Mouse (Mus musculus) neutrophil, adult 65 days (primary cell): ENCODE measurements around the gene Cyp2b23. TPM values are rescaled to one million over a fixed set of nuclear protein-coding genes. Genes with fewer than 3 reads are reported as not detected.

Experiments used
- total RNA-seq: library from RNA; stranded (reverse); gene quantifications from 2 replicates; pipeline ENCODE4 v1.2.4, GENCODE M21; 2023

Gene Cyp2b23
- not detected in 2 replicates for total RNA-seq

GRCm38 (mm10) chr7:26686337-26686736, at the start of gene Cyp2b23:
TSS of gene Cyp2b23 (minus strand) at chr7:26686437.

GRCm38 (mm10) chr7:26618364-26618763, 67.9 kb downstream of the Cyp2b23 start, which contains the start of gene Vmn1r185:
TSS of gene Vmn1r185 (minus strand) at chr7:26618464.

Other genes starting within 250 kb of the Cyp2b23 start
- not detected in 2 replicates for gene Nlrp9a, start 151.4 kb downstream of the Cyp2b23 start, total RNA-seq
- not detected in 2 replicates for gene Vmn1r185, start 68.0 kb downstream of the Cyp2b23 start, total RNA-seq
- gene Cyp2b19, start 70.7 kb upstream of the Cyp2b23 start, total RNA-seq = not detected in 2 replicates
- gene Cyp2g1, start 122.5 kb upstream of the Cyp2b23 start, total RNA-seq = not detected in 2 replicates
- not detected in 2 replicates for gene Cyp2a5, start 148.9 kb upstream of the Cyp2b23 start, total RNA-seq